Mouse (Mus musculus): ENCODE data around the gene Tshz3.

GRCm38 (mm10) chr7:36694642-36695191 is 3.2 kb upstream of the Tshz3 start:
- TF ChIP-seq GATA1 (IDR thresholded peaks at IDR 0.05; ENCODE audit: low read length) = no peak
- TF ChIP-seq TAL1 (IDR thresholded peaks at IDR 0.05; ENCODE audit: low read length) = no peak

All from erythroblast, embryonic 14.5 days (primary cell).